In the genomic region with DNA sequence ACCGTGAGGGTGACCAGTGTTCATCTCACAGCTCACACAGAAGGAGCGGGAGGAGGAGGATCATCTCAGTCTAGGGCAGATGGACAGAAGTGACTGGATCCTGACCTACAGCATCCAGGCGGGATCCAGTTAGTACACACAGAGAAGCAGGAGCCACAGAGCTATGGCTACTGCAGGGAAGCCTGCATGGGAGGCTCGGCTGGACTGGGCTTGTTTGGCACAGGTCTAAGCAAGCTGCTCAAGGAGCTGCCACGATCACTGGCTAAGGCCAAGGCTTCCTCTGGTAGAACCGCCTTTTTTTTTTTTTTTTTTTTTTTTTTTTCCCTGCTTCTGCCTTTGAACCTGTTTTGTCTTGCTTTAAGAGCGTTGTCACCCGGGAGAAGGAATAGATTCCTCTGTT, we compare ENCODE assay signal across 19 mouse cellular contexts.
DNase-seq lines count a peak whose midpoint lies in the region; ATAC-seq and TF ChIP-seq lines count a peak whose summit lies in the region.
"Had no signal": no experiment of that assay in that cellular context is flagged by ENCODE, and none has a peak within 500 bp of the region (broad histone marks: within the 10 kb centered on the region; RNA-seq: fewer than 3 reads in every experiment).

No protein-coding gene starts in this region.

- H3K36me3 ChIP-seq in embryonic facial prominence, embryonic 14.5 days (ENCODE audit: control insufficient read depth, insufficient read depth, low read length) = no peaks in the 10 kb centered on the region
- no peaks in the 10 kb centered on the region for H3K36me3 ChIP-seq in embryonic facial prominence, embryonic 10.5 days (replicated peaks)
- no peaks in the 10 kb centered on the region for H3K36me3 ChIP-seq in forebrain, postnatal 0 days (ENCODE audit: insufficient read depth)
- H3K36me3 ChIP-seq: embryonic facial prominence, embryonic 13.5 days; heart, embryonic 15.5 days; hindbrain, embryonic 10.5 days; intestine, embryonic 15.5 days had no signal

- H3K27me3 ChIP-seq in embryonic facial prominence, embryonic 14.5 days (replicated peaks; ENCODE audit: control insufficient read depth, insufficient read depth, low read length) = no peaks in the 10 kb centered on the region
- no peaks in the 10 kb centered on the region for H3K27me3 ChIP-seq in embryonic facial prominence, embryonic 10.5 days (replicated peaks; ENCODE audit: low read depth, poor library complexity, severe bottlenecking)
- no peaks in the 10 kb centered on the region for H3K27me3 ChIP-seq in forebrain, postnatal 0 days (ENCODE audit: insufficient read depth, low read length)
- H3K27me3 ChIP-seq: embryonic facial prominence, embryonic 13.5 days; forebrain, embryonic 13.5 days; heart, embryonic 15.5 days; intestine, embryonic 15.5 days had no signal

- peak; percentile 21 for DNase-seq in cerebellum, adult 9-11 months
- no peak for DNase-seq in cerebellum, adult 9-10 months
- DNase-seq in embryonic facial prominence, embryonic 14.5 days (ENCODE audit: low spot score) = peak; percentile 4
- DNase-seq in embryonic facial prominence, embryonic 10.5 days (ENCODE audit: low spot score) = no peak
- peak; percentile 12 for DNase-seq in urinary bladder, postnatal 14 days (ENCODE audit: low spot score)
- DNase-seq in urinary bladder, postnatal 25 days (ENCODE audit: low spot score) = no peak
- DNase-seq in forebrain, postnatal 0 days = no peak
- DNase-seq: adrenal gland, adult 2 months; adrenal gland, postnatal 25 days; gastrocnemius, postnatal 10 days; heart, adult 2 months; kidney, adult 18-20 months had no signal

- TF ChIP-seq CTCF in forebrain, postnatal 0 days (IDR thresholded peaks at IDR 0.05; ENCODE audit: low read depth) = no peak

- H3K4me1 ChIP-seq in embryonic facial prominence, embryonic 14.5 days (ENCODE audit: control insufficient read depth, insufficient read depth, low read length) = no peaks in the 10 kb centered on the region
- no peaks in the 10 kb centered on the region for H3K4me1 ChIP-seq in embryonic facial prominence, embryonic 10.5 days
- H3K4me1 ChIP-seq in forebrain, postnatal 0 days (ENCODE audit: insufficient read depth) = no peaks in the 10 kb centered on the region
- H3K4me1 ChIP-seq: embryonic facial prominence, embryonic 13.5 days; forebrain, embryonic 13.5 days; heart, embryonic 15.5 days; hindbrain, embryonic 10.5 days; intestine, embryonic 15.5 days had no signal

- no peak overlapping the region for H3K27ac ChIP-seq in embryonic facial prominence, embryonic 14.5 days (replicated peaks; ENCODE audit: low read depth, low read length)
- H3K27ac ChIP-seq in embryonic facial prominence, embryonic 10.5 days (replicated peaks) = no peak overlapping the region
- no peak overlapping the region for H3K27ac ChIP-seq in forebrain, postnatal 0 days (ENCODE audit: low read depth, low read length)
- H3K27ac ChIP-seq: embryonic facial prominence, embryonic 13.5 days; forebrain, embryonic 13.5 days; heart, adult 2 months; heart, embryonic 15.5 days; hindbrain, embryonic 10.5 days; hindbrain, embryonic 14.5 days; intestine, embryonic 15.5 days had no signal

- H3K4me2 ChIP-seq in embryonic facial prominence, embryonic 14.5 days (ENCODE audit: low read depth, low read length) = no peak overlapping the region
- no peak overlapping the region for H3K4me2 ChIP-seq in forebrain, postnatal 0 days (ENCODE audit: low read depth)
- H3K4me2 ChIP-seq: embryonic facial prominence, embryonic 13.5 days; forebrain, embryonic 13.5 days; heart, embryonic 11.5 days; heart, embryonic 15.5 days; hindbrain, embryonic 14.5 days; intestine, embryonic 15.5 days had no signal

- no peak for ATAC-seq in embryonic facial prominence, embryonic 14.5 days (ENCODE audit: low read depth)
- ATAC-seq in forebrain, postnatal 0 days = no peak
- ATAC-seq: forebrain, embryonic 13.5 days; intestine, embryonic 15.5 days had no signal

- WGBS in embryonic facial prominence, embryonic 14.5 days = 69% methylated on average over 8 of the region's 8 CpGs
- WGBS in embryonic facial prominence, embryonic 10.5 days = 79% methylated on average over 8 of the region's 8 CpGs
- 74% methylated on average over 8 of the region's 8 CpGs for WGBS in forebrain, postnatal 0 days

- H3K9me3 ChIP-seq in embryonic facial prominence, embryonic 14.5 days (ENCODE audit: control insufficient read depth, low read length) = no peaks in the 10 kb centered on the region
- H3K9me3 ChIP-seq in embryonic facial prominence, embryonic 10.5 days = no peaks in the 10 kb centered on the region
- no peaks in the 10 kb centered on the region for H3K9me3 ChIP-seq in forebrain, postnatal 0 days (ENCODE audit: low read length)
- H3K9me3 ChIP-seq: embryonic facial prominence, embryonic 13.5 days; forebrain, embryonic 13.5 days; heart, embryonic 15.5 days; hindbrain, embryonic 10.5 days; intestine, embryonic 15.5 days had no signal

- H3K9ac ChIP-seq in embryonic facial prominence, embryonic 14.5 days (ENCODE audit: low read depth, low read length) = no peak overlapping the region
- H3K9ac ChIP-seq in forebrain, postnatal 0 days = no peak overlapping the region
- H3K9ac ChIP-seq: embryonic facial prominence, embryonic 13.5 days; forebrain, embryonic 13.5 days; heart, embryonic 15.5 days; hindbrain, embryonic 14.5 days; intestine, embryonic 15.5 days had no signal

- no peak overlapping the region for H3K4me3 ChIP-seq in embryonic facial prominence, embryonic 14.5 days (ENCODE audit: low read depth, low read length)
- no peak overlapping the region for H3K4me3 ChIP-seq in embryonic facial prominence, embryonic 10.5 days
- no peak overlapping the region for H3K4me3 ChIP-seq in forebrain, postnatal 0 days (ENCODE audit: low read depth, low read length)
- H3K4me3 ChIP-seq: embryonic facial prominence, embryonic 13.5 days; forebrain, embryonic 13.5 days; heart, adult 2 months; heart, embryonic 15.5 days; hindbrain, embryonic 10.5 days; intestine, embryonic 15.5 days had no signal

Comparison
In these comparisons a context has a peak if more than half of its experiments do, and no peak if none do; other contexts are left out.
1. DNase-seq: peak in cerebellum, adult 9-11 months (single experiment), embryonic facial prominence, embryonic 14.5 days (single experiment) and urinary bladder, postnatal 14 days (single experiment); none in cerebellum, adult 9-10 months (single experiment), embryonic facial prominence, embryonic 10.5 days (single experiment), urinary bladder, postnatal 25 days (single experiment) and forebrain, postnatal 0 days (single experiment).